Mouse (Mus musculus) layer of hippocampus, adult 18-20 months (tissue): ENCODE measurements around the gene Igfbp5. TPM values are rescaled to one million over a fixed set of nuclear protein-coding genes. Genes with fewer than 3 reads are reported as not detected.

Experiments
- DNase-seq, 2 experiments: peaks; one replicate each; pipeline ENCODE4 v3.0.0; 2022; ENCODE audit warnings: low spot score in 2 of 2
- total RNA-seq, 2 experiments: library from RNA; stranded (reverse); gene quantifications; 2 replicates each; pipeline ENCODE4 v1.2.3; 2021

Igfbp5 gene
- total RNA-seq, 2 experiments from 2014 or later: 77.4 to 83.5 TPM

GRCm38 (mm10) chr1:72847849-72848380 is 26.8 kb downstream of the Igfbp5 start:
- no peak for DNase-seq

DNA sequence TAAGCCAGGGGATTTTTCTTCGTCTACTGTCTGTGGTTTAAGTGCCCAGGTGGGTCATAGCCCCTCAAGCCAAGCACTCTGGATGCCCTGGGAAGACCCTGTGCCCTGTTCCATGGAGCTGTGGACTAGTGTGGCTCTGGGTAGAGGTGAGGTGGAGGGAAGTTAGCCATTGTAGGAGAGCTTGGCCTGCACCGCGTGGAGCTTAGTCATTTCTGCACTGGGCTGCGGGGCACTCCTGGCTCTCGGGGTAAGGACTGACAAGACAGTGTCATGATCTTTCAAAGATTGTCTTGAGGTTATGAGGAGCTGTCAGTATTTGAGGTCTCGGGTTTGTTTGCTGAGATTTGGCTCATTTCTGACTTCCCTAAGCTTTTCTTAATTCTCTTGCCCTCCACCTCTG is 30.0 kb downstream of the Igfbp5 start:
- no peak for DNase-seq

GRCm38 (mm10) chr1:72842666-72843459 is 31.8 kb downstream of the Igfbp5 start:
- no peak for DNase-seq

DNA sequence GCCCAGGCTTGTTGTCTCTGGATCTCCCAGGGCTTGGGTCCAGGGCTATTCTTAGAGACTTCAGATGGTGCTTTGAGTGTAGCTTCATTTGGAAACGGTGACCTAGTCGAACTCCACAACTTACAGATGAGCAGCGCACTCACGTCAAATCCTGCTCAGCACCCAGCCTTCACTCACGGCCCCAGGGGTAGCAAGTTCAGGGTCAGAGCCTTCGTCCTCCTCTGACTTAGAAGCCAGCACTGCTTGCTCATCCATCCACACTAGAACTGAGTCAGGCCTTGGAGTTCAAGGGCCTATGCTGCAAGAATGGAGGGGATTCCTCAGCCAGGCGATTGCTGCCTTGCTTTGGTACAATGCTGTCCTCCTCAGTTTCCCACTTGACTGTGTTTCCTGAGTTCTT is 34.9 kb downstream of the Igfbp5 start:
- DNase-seq: no peak

DNA sequence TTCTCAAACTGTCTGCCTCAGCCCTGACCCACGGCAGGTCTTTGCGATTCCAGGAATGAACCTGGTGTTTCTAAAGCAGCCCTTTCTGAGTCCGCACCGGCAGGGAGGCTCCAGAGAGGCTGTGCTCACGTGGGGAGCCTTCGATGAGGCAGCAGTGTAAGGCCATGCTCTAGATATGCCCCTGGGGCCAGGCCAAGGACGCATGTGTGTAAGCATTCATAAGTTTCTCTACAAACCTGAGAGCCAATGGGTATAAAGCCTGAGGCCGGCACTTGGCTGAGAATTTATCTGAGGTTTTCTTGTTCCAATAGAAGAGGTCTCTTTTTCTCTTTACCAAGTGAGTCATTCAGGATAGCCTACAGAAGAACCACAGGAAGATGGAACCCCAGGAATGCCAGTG is 35.3 kb downstream of the Igfbp5 start:
- no peak for DNase-seq

GRCm38 (mm10) chr1:72833563-72833962 is 41.1 kb downstream of the Igfbp5 start:
- DNase-seq: no peak

GRCm38 (mm10) chr1:72832715-72833153 is 42.0 kb downstream of the Igfbp5 start:
- no peak for DNase-seq

- DNase-seq: no peak
Measured at GRCm38 (mm10) chr1:72830485-72830884, 44.2 kb downstream of the Igfbp5 start.

DNA sequence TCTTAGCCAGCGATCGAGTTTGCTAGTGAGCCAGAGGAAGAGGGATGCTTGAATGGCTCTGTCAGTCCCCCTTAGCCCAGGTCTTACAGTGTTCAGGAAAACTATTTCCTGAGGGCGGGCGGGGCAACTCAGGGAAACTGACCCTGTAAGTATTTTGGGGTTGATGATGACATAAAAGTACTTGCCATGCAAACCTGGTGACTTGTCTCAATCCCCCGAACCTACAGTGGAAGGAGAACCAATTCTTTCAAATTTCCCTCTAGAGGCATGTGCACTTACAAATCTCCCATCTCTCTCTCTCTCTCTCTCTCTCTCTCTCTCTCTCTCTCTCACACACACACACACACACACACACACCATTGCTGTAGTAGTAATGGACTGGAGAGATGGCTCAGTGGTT is 45.8 kb downstream of the Igfbp5 start:
- no peak for DNase-seq

- no peak for DNase-seq
Measured at GRCm38 (mm10) chr1:72827411-72828315, 47.0 kb downstream of the Igfbp5 start.

DNA sequence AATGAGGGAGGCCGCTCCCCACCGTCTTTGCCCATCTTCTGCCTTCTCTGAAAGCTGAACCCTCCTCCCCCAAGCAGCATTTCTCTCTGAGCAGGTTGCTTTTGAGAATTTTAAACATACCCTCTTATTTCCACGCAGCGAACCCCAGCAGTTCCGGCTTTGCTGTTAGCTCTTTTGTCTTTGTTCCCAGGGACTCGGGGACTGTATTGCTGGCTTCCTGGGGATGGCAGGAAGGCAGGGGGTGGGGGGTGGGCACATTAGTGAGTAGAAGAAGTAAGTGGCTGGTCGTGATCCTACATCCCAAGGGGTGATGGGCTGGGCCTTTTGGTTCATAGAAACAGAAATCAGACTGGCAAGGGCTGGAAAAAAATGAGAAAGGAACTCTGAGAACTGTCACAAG is 47.8 kb downstream of the Igfbp5 start:
- no peak for DNase-seq

DNA sequence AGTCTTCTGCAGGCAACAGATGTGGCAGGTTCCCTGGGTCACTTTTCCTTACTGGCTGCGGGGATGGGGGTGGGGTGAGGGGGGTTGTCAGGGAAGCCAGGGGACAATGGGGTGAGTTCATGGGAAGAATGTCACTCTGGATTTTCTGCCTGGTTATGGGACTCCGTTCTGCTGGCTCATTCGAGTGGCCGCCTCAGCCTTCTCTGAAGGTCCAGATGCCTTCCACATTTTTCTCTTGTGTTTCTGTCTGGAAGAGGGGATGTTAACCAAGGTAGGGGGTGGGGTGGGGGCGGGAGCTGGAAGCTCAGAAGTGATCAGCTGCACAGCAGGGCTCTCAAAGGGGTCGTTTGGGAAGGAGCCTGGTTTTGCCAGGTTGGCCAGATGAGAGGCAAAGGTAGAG is 48.2 kb downstream of the Igfbp5 start:
- DNase-seq: no peak

- DNase-seq: no peak
Measured at GRCm38 (mm10) chr1:72825921-72826320, 48.8 kb downstream of the Igfbp5 start.

- DNase-seq: no peak
Measured at GRCm38 (mm10) chr1:72825286-72825685, 49.4 kb downstream of the Igfbp5 start.

DNA sequence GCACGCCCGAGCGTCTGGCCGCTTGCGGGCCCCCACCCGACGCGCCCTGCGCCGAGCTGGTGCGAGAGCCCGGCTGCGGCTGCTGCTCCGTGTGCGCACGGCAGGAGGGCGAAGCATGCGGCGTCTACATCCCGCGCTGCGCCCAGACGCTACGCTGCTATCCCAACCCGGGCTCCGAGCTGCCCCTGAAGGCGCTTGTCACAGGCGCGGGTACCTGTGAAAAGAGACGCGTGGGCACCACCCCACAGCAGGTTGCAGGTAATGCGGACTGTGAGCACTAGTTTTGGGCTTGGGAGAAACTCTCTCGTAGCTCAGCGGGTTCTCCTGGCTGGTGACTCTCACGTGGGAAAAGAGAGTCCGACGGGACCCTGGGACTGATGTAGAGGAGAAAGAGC is 50.0 kb downstream of the Igfbp5 start:
- DNase-seq: no peak

DNA sequence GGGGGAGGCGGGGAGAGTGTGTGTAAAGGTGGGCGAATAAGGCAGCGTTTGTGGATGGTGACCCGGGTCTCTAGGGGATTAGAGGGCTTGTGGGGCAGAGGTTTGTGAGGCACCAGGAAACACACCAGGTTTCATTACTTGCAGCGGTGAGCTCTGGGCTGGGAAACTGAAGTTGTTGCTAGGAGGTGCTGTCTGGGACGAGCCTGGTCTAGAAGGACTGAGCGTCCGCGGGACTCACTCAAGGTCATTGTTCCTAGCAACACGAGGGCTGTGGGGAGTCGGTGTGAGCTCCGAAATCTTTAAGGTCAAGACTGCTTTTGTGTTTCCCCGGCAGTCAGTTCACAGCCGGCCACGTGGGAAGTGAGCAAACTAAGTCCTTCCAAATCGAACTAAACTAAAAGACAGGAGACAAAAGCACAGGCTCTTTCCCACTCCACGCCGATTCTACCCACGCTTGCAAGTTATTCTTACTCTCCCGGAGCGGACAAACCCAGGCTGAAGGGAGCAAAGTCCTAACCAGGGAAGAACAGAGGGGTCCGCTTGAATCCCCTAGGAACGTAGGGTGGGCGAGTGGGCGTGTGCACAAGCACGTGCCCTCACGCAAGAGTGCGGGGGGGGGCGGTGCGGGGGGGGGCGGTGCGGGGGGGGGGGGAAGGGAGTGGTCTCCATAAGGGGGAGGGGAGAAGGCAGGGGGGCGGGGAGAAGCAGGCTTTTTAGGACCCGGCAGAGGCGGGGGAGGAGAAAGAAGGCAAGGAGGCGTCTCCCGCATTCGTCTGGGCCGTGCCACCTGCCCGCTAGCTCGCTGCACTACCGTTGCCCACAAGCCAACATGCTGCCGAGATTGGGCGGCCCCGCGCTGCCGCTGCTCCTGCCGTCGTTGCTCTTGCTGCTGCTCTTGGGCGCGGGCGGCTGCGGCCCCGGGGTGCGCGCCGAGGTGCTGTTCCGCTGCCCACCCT is 50.7 kb downstream of the Igfbp5 start, which contains the start of gene Igfbp2:
Igfbp2 (plus strand) TSS at position 753 of the 956 bp plus-strand sequence.
- peak; percentile 2 to 24 for DNase-seq

DNA sequence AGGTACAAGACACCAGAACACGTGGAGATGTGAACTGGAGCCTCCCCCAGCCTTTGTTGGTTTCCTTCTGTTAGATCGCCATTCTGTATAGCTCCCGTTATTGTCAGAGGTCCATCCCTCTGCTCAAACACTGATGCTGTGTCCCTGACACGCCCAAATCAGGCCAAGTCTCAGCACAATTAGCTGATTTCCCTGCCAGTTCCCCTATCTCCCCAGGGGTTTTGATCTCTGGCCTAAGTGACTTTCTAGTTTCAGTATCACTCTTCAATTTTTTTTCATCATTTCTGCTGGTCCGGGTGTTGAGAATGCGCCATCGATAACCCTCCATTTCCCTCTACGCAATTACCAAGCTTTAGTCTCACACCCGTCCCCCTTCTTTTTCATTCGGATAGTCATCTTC is 51.8 kb downstream of the Igfbp5 start:
- no peak for DNase-seq

- DNase-seq: no peak
Measured at GRCm38 (mm10) chr1:72819995-72820394, 54.7 kb downstream of the Igfbp5 start.

GRCm38 (mm10) chr1:72815616-72816015 is 59.1 kb downstream of the Igfbp5 start:
- no peak for DNase-seq

- DNase-seq: no peak
Measured at GRCm38 (mm10) chr1:72815184-72815583, 59.5 kb downstream of the Igfbp5 start.
